Mouse (Mus musculus) lung, postnatal 0 days (tissue): ENCODE measurements around the gene Sergef.

Source experiments
- CTCF ChIP-seq: IDR thresholded peaks from 2 replicates; pipeline ENCODE4 v1.5.1; 2016; ENCODE audit warnings: antibody characterized with exemption, mild to moderate bottlenecking
- EP300 ChIP-seq: IDR thresholded peaks from 2 replicates; pipeline ENCODE4 v1.6.1; 2016; ENCODE audit warnings: antibody characterized with exemption, mild to moderate bottlenecking, control low read depth

- TF ChIP-seq CTCF (no peak), EP300 (no peak)
These were observed 179.9 kb downstream of the Sergef start for GRCm38 (mm10) chr7:46459605-46460245.
